Mouse (Mus musculus) frontal cortex, postnatal 14 days (tissue): ENCODE results near the gene Acsf3.

Experiments
- DNase-seq, 2 experiments: peaks; one replicate each; pipeline ENCODE4 v3.0.0; 2022; ENCODE audit warnings: low spot score in 2 of 2

The Acsf3 gene

GRCm38 (mm10) chr8:122810376-122810775 is 35.1 kb downstream of the Acsf3 start:
- no peak for DNase-seq

GRCm38 (mm10) chr8:122811870-122812494 is 36.7 kb downstream of the Acsf3 start:
- DNase-seq, result no peak

GRCm38 (mm10) chr8:122812610-122813250 is 37.4 kb downstream of the Acsf3 start:
- DNase-seq, result no peak

- no peak for DNase-seq
Observed at GRCm38 (mm10) chr8:122814608-122815007, 39.3 kb downstream of the Acsf3 start.

- no peak for DNase-seq
Observed at GRCm38 (mm10) chr8:122816965-122817364, 41.7 kb downstream of the Acsf3 start.

- DNase-seq, result no peak
Observed at GRCm38 (mm10) chr8:122817724-122818496, 42.6 kb downstream of the Acsf3 start.

- DNase-seq, result no peak
Observed at GRCm38 (mm10) chr8:122819776-122820175, 44.5 kb downstream of the Acsf3 start.

- DNase-seq, result no peak
Observed at GRCm38 (mm10) chr8:122824571-122824970, 49.3 kb downstream of the Acsf3 start.

GRCm38 (mm10) chr8:122824986-122825385 is 49.7 kb downstream of the Acsf3 start:
- DNase-seq, result no peak

GRCm38 (mm10) chr8:122825408-122825807 is 50.1 kb downstream of the Acsf3 start:
- no peak for DNase-seq

- DNase-seq, result no peak
Observed at GRCm38 (mm10) chr8:122829396-122829795, 54.1 kb downstream of the Acsf3 start.

- DNase-seq, result peak; percentile 79 to 94
Observed at GRCm38 (mm10) chr8:122830349-122831061, 55.2 kb downstream of the Acsf3 start.

- DNase-seq, result no peak
Observed at GRCm38 (mm10) chr8:122834416-122834815, 59.1 kb downstream of the Acsf3 start.

GRCm38 (mm10) chr8:122834971-122835370 is 59.7 kb downstream of the Acsf3 start:
- peak; percentile 39 to 68 for DNase-seq

- no peak for DNase-seq
Observed at GRCm38 (mm10) chr8:122836199-122836598, 60.9 kb downstream of the Acsf3 start.

- no peak for DNase-seq
Observed at GRCm38 (mm10) chr8:122836696-122837095, 61.4 kb downstream of the Acsf3 start.

GRCm38 (mm10) chr8:122844161-122844560 is 68.9 kb downstream of the Acsf3 start:
- DNase-seq, result no peak

- no peak for DNase-seq
Observed at GRCm38 (mm10) chr8:122845662-122846061, 70.4 kb downstream of the Acsf3 start.

- no peak for DNase-seq
Observed at GRCm38 (mm10) chr8:122847829-122848561, 72.7 kb downstream of the Acsf3 start, which contains the start of gene Cdh15. Cdh15 (plus strand) TSS chr8:122847966.

- DNase-seq, result no peak
Observed at GRCm38 (mm10) chr8:122849152-122849910, 74.0 kb downstream of the Acsf3 start.
